Mouse (Mus musculus): ENCODE measurements around the gene Tns1. TPM values are rescaled to one million over a fixed set of nuclear protein-coding genes. Genes with fewer than 3 reads are reported as not detected.

Gene Tns1
- total and polyA plus RNA-seq, 3 experiments: 0.11 TPM; not detected in 2

DNA sequence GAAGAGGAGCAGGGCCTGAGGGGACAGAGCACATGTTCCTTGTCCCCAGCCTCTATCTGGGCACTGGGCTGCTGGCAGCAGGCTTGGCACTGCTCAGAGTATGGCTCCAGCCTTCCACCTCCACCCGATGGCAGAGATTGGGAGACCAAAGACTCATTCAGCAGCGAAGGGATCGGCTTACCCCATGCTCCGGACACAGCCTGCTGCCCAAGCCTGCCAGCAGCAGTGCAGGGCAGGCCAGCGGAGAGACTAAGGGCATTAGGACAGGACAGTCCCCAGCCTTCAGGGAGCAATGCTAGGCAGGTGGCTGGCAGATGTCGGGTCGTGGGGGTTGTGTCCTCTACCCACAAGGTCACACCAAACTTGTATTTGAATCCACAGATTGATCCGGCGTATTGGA, 150.3 kb downstream of the Tns1 start:
- H3K9ac ChIP-seq (ENCODE audit: control insufficient read depth, low read depth, low read length, poor library complexity, severe bottlenecking): no peak overlapping the region
- H3K4me1 ChIP-seq (ENCODE audit: control insufficient read depth in 1 of 2, insufficient read depth in 2 of 2, low read length in 2 of 2): no peaks in the 10 kb centered on the region
- H3K4me3 ChIP-seq (ENCODE audit: control insufficient read depth in 1 of 2, insufficient read depth in 1 of 2, low read depth in 2 of 2, low read length in 2 of 2): no peak overlapping the region
- H3K9me3 ChIP-seq (replicated peaks; ENCODE audit: insufficient read depth, low read length): no peaks in the 10 kb centered on the region
- no peak overlapping the region for H3K27ac ChIP-seq (ENCODE audit: control insufficient read depth, low read depth, low read length)
- TF ChIP-seq EP300 (IDR thresholded peaks at IDR 0.05; ENCODE audit: low read depth in 1 of 2, low read length in 2 of 2) (no peak), ZC3H11A (IDR thresholded peaks at IDR 0.05; ENCODE audit: low read depth, low read length) (no peak), UBTF (IDR thresholded peaks at IDR 0.05; ENCODE audit: borderline replicate concordance, insufficient read depth, low read depth, low read length) (no peak)
- no peaks in the 10 kb centered on the region for H3K79me2 ChIP-seq (ENCODE audit: control insufficient read depth, insufficient read depth, low read length, poor library complexity)
- no peak for DNase-seq (ENCODE audit: low read depth, low spot score)
- no peaks in the 10 kb centered on the region for H3K36me3 ChIP-seq (ENCODE audit: control insufficient read depth in 1 of 2, insufficient read depth in 2 of 2, low read length in 2 of 2)
- H3K27me3 ChIP-seq (ENCODE audit: control insufficient read depth in 1 of 2, insufficient read depth in 2 of 2, low read length in 2 of 2): no peaks in the 10 kb centered on the region

DNA sequence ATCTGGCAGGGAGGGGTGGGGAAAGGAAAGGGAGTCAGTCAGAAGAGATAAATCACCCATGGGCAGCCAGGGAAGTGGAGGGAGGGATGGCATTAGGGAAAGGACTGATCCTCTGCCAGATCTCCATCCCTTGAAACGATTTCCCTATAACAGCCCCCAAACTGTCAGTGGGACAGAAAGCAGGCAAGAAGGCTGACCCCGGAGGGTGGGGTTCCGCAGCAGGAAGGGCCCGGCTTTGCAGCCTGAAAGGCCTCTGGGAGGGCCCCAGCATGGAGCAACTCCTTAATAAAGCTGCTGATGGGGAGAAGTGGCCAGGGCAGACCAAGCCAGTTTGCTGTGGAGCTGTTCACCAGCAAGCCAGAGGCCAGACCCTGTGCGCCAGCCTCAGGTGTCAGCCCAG, 151.5 kb downstream of the Tns1 start:
- no peak overlapping the region for H3K4me3 ChIP-seq (ENCODE audit: control insufficient read depth in 1 of 2, insufficient read depth in 1 of 2, low read depth in 2 of 2, low read length in 2 of 2)
- no peak overlapping the region for H3K27ac ChIP-seq (ENCODE audit: control insufficient read depth, low read depth, low read length)
- H3K4me1 ChIP-seq (ENCODE audit: control insufficient read depth in 1 of 2, insufficient read depth in 2 of 2, low read length in 2 of 2): no peaks in the 10 kb centered on the region
- H3K9me3 ChIP-seq (replicated peaks; ENCODE audit: insufficient read depth, low read length): no peaks in the 10 kb centered on the region
- TF ChIP-seq ZNF384 (IDR thresholded peaks at IDR 0.05; ENCODE audit: low read depth, low read length) (no peak), SMC3 (IDR thresholded peaks at IDR 0.05; ENCODE audit: low read depth, low read length) (no peak), GABPA (IDR thresholded peaks at IDR 0.05; ENCODE audit: low read depth, low read length) (no peak), CHD2 (IDR thresholded peaks at IDR 0.05; ENCODE audit: low read length) (no peak), ZKSCAN1 (IDR thresholded peaks at IDR 0.05; ENCODE audit: low read depth, low read length) (no peak), TAL1 (IDR thresholded peaks at IDR 0.05; ENCODE audit: low read length) (no peak), USF1 (IDR thresholded peaks at IDR 0.05; ENCODE audit: low read depth, low read length) (no peak), MYC (IDR thresholded peaks at IDR 0.05; ENCODE audit: low read depth, low read length) (no peak), EP300 (IDR thresholded peaks at IDR 0.05; ENCODE audit: low read depth in 1 of 2, low read length in 2 of 2) (no peak), ETS1 (IDR thresholded peaks at IDR 0.05; ENCODE audit: low read depth, low read length) (no peak), MAZ (IDR thresholded peaks at IDR 0.05; ENCODE audit: low read depth, low read length) (no peak), MYB (IDR thresholded peaks at IDR 0.05; ENCODE audit: low read depth, low read length) (no peak), POLR2AphosphoS2 (IDR thresholded peaks at IDR 0.05; ENCODE audit: low read length) (no peak), KAT2A (conservative IDR thresholded peaks at IDR 0.05; ENCODE audit: low read depth, low read length) (no peak), NRF1 (IDR thresholded peaks at IDR 0.05; ENCODE audit: insufficient read depth, low read depth, low read length, poor library complexity, severe bottlenecking) (no peak), TBP (IDR thresholded peaks at IDR 0.05; ENCODE audit: low read depth, low read length) (no peak), MEF2A (IDR thresholded peaks at IDR 0.05; ENCODE audit: extremely low read depth, insufficient replicate concordance, low read depth, low read length, poor library complexity, severe bottlenecking) (no peak), NELFE (IDR thresholded peaks at IDR 0.05; ENCODE audit: low read depth, low read length) (no peak), BHLHE40 (IDR thresholded peaks at IDR 0.05; ENCODE audit: borderline replicate concordance, low read depth, low read length) (no peak)
- no peaks in the 10 kb centered on the region for H3K36me3 ChIP-seq (ENCODE audit: control insufficient read depth in 1 of 2, insufficient read depth in 2 of 2, low read length in 2 of 2)
- H3K79me2 ChIP-seq (ENCODE audit: control insufficient read depth, insufficient read depth, low read length, poor library complexity): no peaks in the 10 kb centered on the region
- no peak for DNase-seq (ENCODE audit: low read depth, low spot score)
- H3K27me3 ChIP-seq (ENCODE audit: control insufficient read depth in 1 of 2, insufficient read depth in 2 of 2, low read length in 2 of 2): no peaks in the 10 kb centered on the region
- no peak overlapping the region for H3K9ac ChIP-seq (ENCODE audit: control insufficient read depth, low read depth, low read length, poor library complexity, severe bottlenecking)
